Mouse (Mus musculus) forebrain, embryonic 14.5 days (tissue): ENCODE results near the gene Stx1b. TPM values are rescaled to one million over a fixed set of nuclear protein-coding genes. Genes with fewer than 3 reads are reported as not detected.

Source experiments
- ATAC-seq: fragments of 200-750 bp; cut with Nextera tagmentation; 2 replicates; pipeline ENCODE4 v1.8.0; 2017; ENCODE audit warnings: mild to moderate bottlenecking, moderate library complexity
- DNase-seq: peaks from one replicate; pipeline ENCODE4 v3.0.0-alpha.2; 2015; ENCODE audit warnings: low spot score
- H3K27ac ChIP-seq: fragments of 300-500 bp; sonication (generic); 2 replicates; pipeline ENCODE4 v1.5.1; 2014; ENCODE audit warnings: low read depth, mild to moderate bottlenecking, control low read depth, low read length, moderate library complexity
- H3K27me3 ChIP-seq: fragments of 300-500 bp; sonication (generic); replicated peaks from 2 replicates; pipeline ENCODE4 v1.6.1; 2014; ENCODE audit warnings: low read length, control low read depth, mixed read lengths; ENCODE audit not compliant: control insufficient read depth, insufficient read depth
- H3K36me3 ChIP-seq: fragments of 300-500 bp; sonication (generic); 2 replicates; pipeline ENCODE4 v1.6.1; 2014; ENCODE audit warnings: low read length, control low read depth; ENCODE audit not compliant: control insufficient read depth, insufficient read depth
- H3K4me1 ChIP-seq: fragments of 300-500 bp; sonication (generic); 2 replicates; pipeline ENCODE4 v1.6.1; 2014; ENCODE audit warnings: antibody characterized with exemption, low read length, control low read depth; ENCODE audit not compliant: control insufficient read depth, insufficient read depth
- H3K4me2 ChIP-seq: fragments of 300-500 bp; sonication (generic); 2 replicates; pipeline ENCODE4 v1.6.1; 2014; ENCODE audit warnings: mild to moderate bottlenecking, control low read depth, low read length
- H3K4me3 ChIP-seq: fragments of 300-500 bp; sonication (generic); 2 replicates; pipeline ENCODE4 v1.5.1; 2014; ENCODE audit warnings: low read depth, low read length, control low read depth
- H3K9ac ChIP-seq: fragments of 300-500 bp; sonication (generic); 2 replicates; pipeline ENCODE4 v1.6.1; 2014; ENCODE audit warnings: mild to moderate bottlenecking, low read length, control low read depth, moderate library complexity
- H3K9me3 ChIP-seq: fragments of 300-500 bp; sonication (generic); replicated peaks from 2 replicates; pipeline ENCODE4 v1.6.1; 2016; ENCODE audit warnings: low read length, control low read depth, mixed read lengths; ENCODE audit not compliant: control insufficient read depth
- WGBS: fragments of 180-500 bp; shearing (Covaris S2); extraction: QIAGEN DNeasy Blood & Tissue Kit; methylation state at CpG from one replicate; pipeline ENCODE4 v1.1.7; 2014; 5-methylcytosine and 5-hydroxymethylcytosine counted together
- polyA plus RNA-seq: library from polyadenylated mRNA; unstranded; fragments of >200 nt; fragmentation: Nextera tagmentation; extraction: Ambion mirVana; gene quantifications from 2 replicates; pipeline ENCODE4 v1.2.1, GENCODE M21; 2014

Gene Stx1b
- polyA plus RNA-seq, 1 experiment from 2014 or later: 15.7 TPM

DNA sequence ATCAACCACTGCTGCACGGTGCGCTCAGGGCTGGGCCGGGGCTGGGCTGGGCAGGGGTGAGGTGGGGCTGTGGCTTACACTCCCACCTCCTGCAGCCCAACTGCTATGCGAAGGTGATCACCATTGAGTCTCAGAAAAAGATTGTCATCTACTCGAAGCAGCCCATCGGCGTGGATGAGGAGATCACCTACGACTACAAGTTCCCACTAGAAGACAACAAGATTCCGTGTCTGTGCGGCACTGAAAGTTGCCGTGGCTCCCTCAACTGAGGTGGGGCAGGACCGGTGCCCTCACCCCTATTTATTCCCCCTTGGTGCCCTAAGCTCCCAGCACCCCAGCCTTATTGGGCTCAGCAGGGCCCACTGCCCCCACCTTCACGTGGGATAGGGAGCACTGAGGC lies 25.1 kb downstream of the Stx1b start:
- ATAC-seq (no peak), DNase-seq (no peak)
- WGBS: 92% methylated on average over 13 of the region's 13 CpGs
- Histone ChIP-seq H3K9ac (no peak overlapping the region), H3K4me3 (no peak overlapping the region), H3K9me3 (no peaks in the 10 kb centered on the region), H3K4me1 (no peaks in the 10 kb centered on the region), H3K27ac (no peak overlapping the region), H3K4me2 (no peak overlapping the region), H3K36me3 (peaks cover 65% of the 10 kb centered on the region), H3K27me3 (no peaks in the 10 kb centered on the region)

DNA sequence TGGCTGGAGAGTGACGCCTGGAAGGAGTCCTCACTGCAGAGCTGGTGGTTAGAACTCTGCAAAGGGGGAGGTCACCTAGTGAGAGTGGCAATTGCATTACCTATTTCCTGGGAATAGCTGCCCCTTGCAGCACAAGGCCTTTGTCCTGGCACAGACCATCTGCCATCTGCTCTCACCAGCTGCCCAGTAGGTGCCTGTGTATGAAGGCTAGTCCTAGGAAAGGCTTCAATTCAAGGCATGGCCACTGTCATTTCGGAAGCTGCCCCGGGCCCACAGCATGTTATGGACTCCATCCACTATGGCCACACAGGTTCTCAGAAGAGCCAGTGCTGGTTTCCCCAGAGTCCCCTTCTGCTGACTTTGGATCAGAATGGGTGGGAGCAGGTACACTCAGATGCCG lies 25.8 kb downstream of the Stx1b start:
- no peak overlapping the region for H3K4me3 ChIP-seq
- H3K27ac ChIP-seq: no peak overlapping the region
- peaks cover 71% of the 10 kb centered on the region for H3K36me3 ChIP-seq
- H3K9me3 ChIP-seq: no peaks in the 10 kb centered on the region
- DNase-seq (no peak), ATAC-seq (no peak)
- no peaks in the 10 kb centered on the region for H3K4me1 ChIP-seq
- no peak overlapping the region for H3K4me2 ChIP-seq
- 93% methylated on average over 4 of the region's 4 CpGs for WGBS
- H3K27me3 ChIP-seq: no peaks in the 10 kb centered on the region
- no peak overlapping the region for H3K9ac ChIP-seq

DNA sequence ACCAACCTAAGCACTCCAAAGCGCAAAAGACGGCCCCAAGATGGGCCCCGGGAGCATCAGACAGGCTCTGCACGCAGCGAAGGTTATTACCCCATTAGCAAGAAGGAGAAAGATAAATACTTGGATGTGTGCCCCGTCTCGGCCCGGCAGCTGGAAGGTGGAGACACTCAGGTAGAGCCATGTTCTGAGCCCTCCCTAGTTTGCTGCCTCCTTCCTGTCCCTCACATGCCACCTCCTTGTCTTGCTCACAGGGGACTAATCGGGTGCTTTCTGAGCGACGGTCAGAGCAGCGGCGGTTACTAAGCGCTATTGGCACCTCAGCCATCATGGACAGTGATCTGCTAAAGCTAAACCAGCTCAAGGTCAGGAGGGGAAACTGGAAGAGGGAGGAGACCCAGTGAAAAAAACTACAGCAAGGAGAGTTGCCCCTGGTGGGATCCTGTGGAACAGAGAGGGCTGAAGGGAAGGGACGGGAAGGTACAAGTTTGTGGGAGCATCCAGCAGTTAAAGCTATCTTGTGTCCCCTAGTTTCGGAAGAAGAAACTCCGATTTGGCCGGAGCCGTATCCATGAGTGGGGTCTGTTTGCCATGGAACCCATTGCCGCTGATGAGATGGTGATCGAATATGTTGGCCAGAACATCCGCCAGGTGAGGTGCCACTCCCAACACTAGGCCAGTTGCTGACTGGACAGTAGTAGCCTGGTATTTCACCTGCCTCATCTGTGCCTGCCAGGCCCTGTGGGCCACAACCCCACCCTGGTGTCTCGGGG lies 27.1 kb downstream of the Stx1b start:
- DNase-seq (no peak), ATAC-seq (no peak)
- Histone ChIP-seq H3K27me3 (no peaks in the 10 kb centered on the region), H3K36me3 (peaks cover 85% of the 10 kb centered on the region), H3K4me3 (no peak overlapping the region), H3K9ac (no peak overlapping the region), H3K9me3 (no peaks in the 10 kb centered on the region), H3K4me2 (no peak overlapping the region), H3K4me1 (no peaks in the 10 kb centered on the region), H3K27ac (no peak overlapping the region)
- 93% methylated on average over 23 of the region's 23 CpGs for WGBS

DNA sequence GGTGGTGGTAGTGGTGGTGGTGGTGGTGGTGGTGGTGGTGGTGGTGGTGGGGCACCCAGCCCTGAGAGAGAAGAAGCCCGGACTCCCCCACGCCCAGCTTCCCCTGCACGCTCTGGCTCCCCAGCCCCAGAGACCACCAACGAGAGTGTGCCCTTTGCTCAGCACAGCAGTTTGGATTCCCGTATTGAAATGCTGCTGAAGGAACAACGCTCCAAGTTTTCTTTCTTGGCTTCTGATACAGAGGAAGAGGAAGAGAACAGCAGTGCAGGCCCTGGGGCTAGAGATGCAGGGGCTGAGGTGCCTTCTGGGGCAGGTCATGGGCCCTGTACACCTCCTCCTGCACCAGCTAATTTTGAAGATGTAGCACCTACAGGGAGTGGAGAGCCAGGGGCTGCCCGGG lies 39.0 kb downstream of the Stx1b start, which contains the start of gene Gm49388:
Gene Gm49388 (plus strand): TSS at position 301 of the 400 bp plus-strand sequence.
- H3K27me3 ChIP-seq: no peaks in the 10 kb centered on the region
- ATAC-seq: no peak
- no peak within 1 kb of the TSS for H3K4me3 ChIP-seq
- H3K4me2 ChIP-seq: no peak within 1 kb of the TSS
- H3K9me3 ChIP-seq: no peaks in the 10 kb centered on the region
- H3K27ac ChIP-seq: no peak within 1 kb of the TSS
- no peak for DNase-seq
- WGBS: 89% methylated on average over 7 of the region's 7 CpGs
- H3K9ac ChIP-seq: no peak within 1 kb of the TSS
- H3K36me3 ChIP-seq: peaks cover 97% of the 10 kb centered on the region
- H3K4me1 ChIP-seq: no peaks in the 10 kb centered on the region

DNA sequence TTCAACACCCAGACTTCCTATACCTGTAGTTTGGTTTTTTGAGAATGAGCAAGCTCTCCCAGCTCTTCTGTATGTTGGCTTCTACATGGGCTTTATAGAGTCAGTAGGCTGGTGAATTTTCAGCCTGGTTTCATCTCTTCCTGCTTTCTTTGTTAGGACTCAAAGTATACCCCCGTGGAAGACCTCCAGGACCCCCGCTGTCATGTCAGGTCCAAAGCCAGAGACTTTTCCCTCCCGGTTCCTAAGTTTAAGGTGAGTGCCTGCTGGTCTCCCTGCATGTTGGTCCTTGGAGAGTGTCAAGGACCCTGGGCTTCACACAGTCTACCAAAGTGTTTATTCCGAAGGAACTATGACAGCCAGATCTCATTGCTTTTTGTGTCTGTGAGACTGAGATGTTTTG lies 46.0 kb downstream of the Stx1b start:
- Histone ChIP-seq H3K4me2 (peak overlapping the region; percentile 82), H3K4me1 (peaks cover 9% of the 10 kb centered on the region), H3K9ac (peak overlapping the region; percentile 90), H3K9me3 (no peaks in the 10 kb centered on the region), H3K27ac (no peak overlapping the region), H3K4me3 (peak overlapping the region; percentile 96), H3K36me3 (peaks cover 46% of the 10 kb centered on the region), H3K27me3 (no peaks in the 10 kb centered on the region)
- no peak for DNase-seq
- WGBS: 71% methylated on average over 4 of the region's 4 CpGs
- no peak for ATAC-seq

DNA sequence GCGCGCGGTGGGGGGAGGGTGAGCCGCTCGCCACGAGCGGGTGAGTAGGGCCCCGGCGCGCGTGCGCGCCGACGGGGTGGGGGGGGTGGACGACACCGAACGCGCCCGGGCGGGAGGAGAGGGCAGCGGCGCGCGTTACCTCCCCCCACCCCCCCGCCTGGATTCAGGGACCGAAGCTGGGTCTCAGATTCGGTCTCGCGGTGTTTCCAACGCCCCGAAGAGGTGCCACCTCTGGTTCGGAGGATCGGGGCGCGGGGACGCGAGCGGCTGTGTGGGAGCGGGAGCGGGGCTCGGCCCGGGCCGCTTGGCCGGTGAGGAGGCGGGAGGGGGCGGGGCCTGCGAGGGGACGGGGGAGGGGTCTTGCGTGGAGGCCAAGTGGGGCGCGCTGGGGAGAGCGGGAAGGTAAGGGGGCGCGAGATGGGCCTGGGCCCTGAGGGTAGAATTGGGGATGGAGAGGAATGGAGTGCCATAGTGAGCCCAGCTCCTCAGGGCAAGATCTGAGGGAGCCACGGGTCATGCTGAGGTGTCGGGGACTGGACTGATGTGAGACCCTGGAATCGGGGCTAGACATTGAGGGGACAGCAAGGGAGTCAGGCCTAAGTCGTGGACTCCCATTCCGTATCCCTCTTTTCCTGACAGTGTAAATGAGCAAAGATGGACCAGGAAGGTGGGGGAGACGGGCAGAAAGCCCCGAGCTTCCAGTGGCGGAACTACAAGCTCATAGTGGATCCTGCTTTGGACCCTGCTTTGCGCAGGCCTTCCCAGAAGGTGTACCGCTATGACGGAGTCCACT lies 46.7 kb downstream of the Stx1b start:
- DNase-seq (peak; percentile 56), ATAC-seq (peak; percentile 45)
- Histone ChIP-seq H3K9me3 (no peaks in the 10 kb centered on the region), H3K9ac (peak overlapping the region; percentile 90), H3K36me3 (peaks cover 43% of the 10 kb centered on the region), H3K27me3 (no peaks in the 10 kb centered on the region), H3K4me1 (peaks cover 9% of the 10 kb centered on the region), H3K4me2 (peak overlapping the region; percentile 82), H3K4me3 (peak overlapping the region; percentile 96), H3K27ac (peak overlapping the region; percentile 96)
- 3% methylated on average over 57 of the region's 66 CpGs for WGBS

DNA sequence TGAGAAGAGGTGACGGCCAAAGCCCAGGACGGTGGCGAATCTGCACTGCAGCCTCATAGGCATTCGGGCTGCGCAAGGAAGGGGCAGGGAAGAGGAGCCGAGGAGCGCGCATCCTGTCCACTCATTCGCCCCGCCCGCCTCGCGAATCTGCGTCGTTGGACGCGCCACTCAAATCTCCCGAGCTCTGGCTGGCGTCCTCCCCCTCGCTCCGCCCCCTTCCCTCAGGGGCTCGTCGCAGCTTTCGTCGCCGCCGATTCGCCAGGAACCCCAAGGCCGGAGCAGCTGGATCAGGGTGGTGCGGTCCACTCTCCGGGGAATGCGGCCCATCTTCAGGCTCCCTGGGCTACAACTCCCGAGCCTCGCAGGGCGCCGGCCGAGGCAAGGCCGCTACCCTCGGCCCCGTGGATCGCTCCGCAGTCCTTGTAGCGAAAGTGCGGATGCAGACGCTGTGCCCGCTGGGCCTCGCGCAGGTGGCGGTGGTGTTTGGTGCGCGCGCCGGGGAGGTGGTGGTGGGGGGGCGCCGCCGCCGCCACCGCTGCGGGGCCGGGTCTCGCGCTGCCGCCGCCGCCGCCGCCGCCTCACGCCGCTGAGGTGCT lies 47.4 kb downstream of the Stx1b start:
- Histone ChIP-seq H3K27ac (peak overlapping the region; percentile 96), H3K36me3 (peaks cover 36% of the 10 kb centered on the region), H3K27me3 (no peaks in the 10 kb centered on the region), H3K4me1 (peaks cover 9% of the 10 kb centered on the region), H3K4me3 (peak overlapping the region; percentile 96), H3K4me2 (peak overlapping the region; percentile 82), H3K9ac (peak overlapping the region; percentile 90), H3K9me3 (no peaks in the 10 kb centered on the region)
- DNase-seq (peak; percentile 98), ATAC-seq (peak; percentile 94)
- WGBS: 1% methylated on average over 62 of the region's 70 CpGs

DNA sequence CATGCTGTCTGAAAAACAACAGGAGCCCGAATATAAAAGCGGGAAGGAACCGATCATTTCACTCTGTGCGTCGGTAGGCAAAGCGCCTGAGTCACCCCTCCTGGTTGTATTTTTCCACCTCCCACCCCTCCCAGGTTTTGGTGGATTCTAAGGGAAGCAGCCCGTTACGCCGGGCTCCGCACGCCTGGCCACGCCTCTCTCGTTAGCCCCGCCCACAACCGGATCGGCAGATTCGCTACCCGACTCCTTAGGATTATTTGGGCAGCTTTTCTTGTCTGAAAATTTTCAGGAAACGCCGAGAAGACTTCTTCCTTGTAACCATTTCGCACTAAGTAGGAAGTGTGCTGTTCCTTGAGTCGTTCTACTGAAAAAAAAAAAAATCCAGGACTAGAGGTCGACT lies 47.9 kb downstream of the Stx1b start, which contains the start of gene Setd1a:
Gene Setd1a (plus strand): TSS at position 245 of the 400 bp plus-strand sequence.
- peak within 1 kb of the TSS; percentile 96 for H3K4me3 ChIP-seq
- DNase-seq: peak; percentile 92
- peak within 1 kb of the TSS; percentile 96 for H3K27ac ChIP-seq
- H3K9me3 ChIP-seq: no peaks in the 10 kb centered on the region
- peak within 1 kb of the TSS; percentile 90 for H3K9ac ChIP-seq
- no peaks in the 10 kb centered on the region for H3K27me3 ChIP-seq
- WGBS: under 1% methylated on average over 23 of the region's 23 CpGs
- H3K36me3 ChIP-seq: peaks cover 30% of the 10 kb centered on the region
- ATAC-seq: peak; percentile 76
- H3K4me1 ChIP-seq: peaks cover 9% of the 10 kb centered on the region
- peak within 1 kb of the TSS; percentile 82 for H3K4me2 ChIP-seq
